Comparison of ENCODE assay signal across 12 mouse cellular contexts in genomic region chr4:148046450-148047031, GRCm38 (mm10). TPM values are rescaled to one million over a fixed set of nuclear protein-coding genes. Genes with fewer than 3 reads are reported as not detected.
DNase-seq lines count a peak whose midpoint lies in the region; ATAC-seq and TF ChIP-seq lines count a peak whose summit lies in the region.
"Had no signal": no experiment of that assay in that cellular context is flagged by ENCODE, and none has a peak within 500 bp of the region (broad histone marks: within the 10 kb centered on the region; RNA-seq: fewer than 3 reads in every experiment).

No protein-coding gene starts in this region.

- peak overlapping the region; percentile 51 for H3K4me2 ChIP-seq in heart, embryonic 13.5 days
- H3K4me2 ChIP-seq in midbrain, embryonic 13.5 days (replicated peaks), result 0 out of 2 replicates have a peak overlapping the region, but pooled peaks have one; percentile 15
- no peak overlapping the region for H3K4me2 ChIP-seq in midbrain, embryonic 14.5 days (ENCODE audit: low read length)
- H3K4me2 ChIP-seq in liver, embryonic 12.5 days, result peak overlapping the region; percentile 52

- H3K27ac ChIP-seq in heart, embryonic 13.5 days (replicated peaks), result peak overlapping the region; percentile 44
- H3K27ac ChIP-seq in midbrain, embryonic 13.5 days, result peak overlapping the region; percentile 11; the same call in 1 of the 2 replicates
- H3K27ac ChIP-seq in midbrain, embryonic 14.5 days (replicated peaks; ENCODE audit: low read depth, low read length), result no peak overlapping the region
- peak overlapping the region; percentile 85 for H3K27ac ChIP-seq in liver, embryonic 12.5 days
- no peak overlapping the region for H3K27ac ChIP-seq in gastrocnemius, adult 2 months

- DNase-seq in heart, postnatal 10 days, result no peak
- DNase-seq in midbrain, embryonic 14.5 days, result no peak
- no peak for DNase-seq in thymus, postnatal 10 days (ENCODE audit: low spot score in 2 of 2)
- no peak for DNase-seq in natural killer cell, adult 2 months (ENCODE audit: low spot score in 2 of 2)
- DNase-seq in gastrocnemius, adult 2 months, result no peak
- DNase-seq: heart, postnatal 14 days; lung, adult 2 months had no signal

- 39% methylated on average over 4 of the region's 4 CpGs for WGBS in heart, embryonic 13.5 days
- 43% methylated on average over 4 of the region's 4 CpGs for WGBS in midbrain, embryonic 13.5 days
- 45% methylated on average over 4 of the region's 4 CpGs for WGBS in midbrain, embryonic 14.5 days
- 14% methylated on average over 4 of the region's 4 CpGs for WGBS in liver, embryonic 12.5 days (ENCODE audit: insufficient replicate concordance)

- no peaks in the 10 kb centered on the region for H3K9me3 ChIP-seq in heart, embryonic 13.5 days
- no peaks in the 10 kb centered on the region for H3K9me3 ChIP-seq in midbrain, embryonic 13.5 days
- no peaks in the 10 kb centered on the region for H3K9me3 ChIP-seq in midbrain, embryonic 14.5 days (ENCODE audit: control insufficient read depth, low read length)
- H3K9me3 ChIP-seq in liver, embryonic 12.5 days (replicated peaks), result no peaks in the 10 kb centered on the region

- H3K27me3 ChIP-seq in heart, embryonic 13.5 days (replicated peaks), result no peaks in the 10 kb centered on the region
- no peaks in the 10 kb centered on the region for H3K27me3 ChIP-seq in midbrain, embryonic 13.5 days
- no peaks in the 10 kb centered on the region for H3K27me3 ChIP-seq in midbrain, embryonic 14.5 days (ENCODE audit: control insufficient read depth, insufficient read depth, low read length)
- H3K27me3 ChIP-seq in liver, embryonic 12.5 days (replicated peaks), result no peaks in the 10 kb centered on the region

- peak overlapping the region; percentile 2; the same call in 1 of the 2 replicates for H3K9ac ChIP-seq in heart, embryonic 13.5 days
- peak overlapping the region; percentile 32; the same call in 1 of the 2 replicates for H3K9ac ChIP-seq in midbrain, embryonic 13.5 days (replicated peaks)
- no peak overlapping the region for H3K9ac ChIP-seq in midbrain, embryonic 14.5 days (replicated peaks; ENCODE audit: low read length)
- H3K9ac ChIP-seq in liver, embryonic 12.5 days, result peak overlapping the region; percentile 48; the same call in 1 of the 2 replicates

- intact Hi-C loops in heart, postnatal 10 days (cut with DNase I), result no loop called here
- intact Hi-C loops in gastrocnemius, adult 2 months (cut with DNase I), result no loop called here

- H3K4me3 ChIP-seq in heart, embryonic 13.5 days, result peak overlapping the region; percentile 30
- no peak overlapping the region for H3K4me3 ChIP-seq in midbrain, embryonic 13.5 days (replicated peaks)
- H3K4me3 ChIP-seq in midbrain, embryonic 14.5 days (replicated peaks; ENCODE audit: low read depth, low read length), result no peak overlapping the region
- H3K4me3 ChIP-seq in liver, embryonic 12.5 days, result peak overlapping the region; percentile 16
- no peak overlapping the region for H3K4me3 ChIP-seq in gastrocnemius, adult 2 months

- no peak for TF ChIP-seq CTCF in gastrocnemius, adult 2 months (IDR thresholded peaks at IDR 0.05)

- no peak for ATAC-seq in heart, embryonic 13.5 days (ENCODE audit: extremely low read depth, insufficient number of reproducible peaks, low FRiP score, low TSS enrichment)
- peak; percentile 41 for ATAC-seq in midbrain, embryonic 13.5 days
- no peak for ATAC-seq in midbrain, embryonic 14.5 days (ENCODE audit: low FRiP score, low TSS enrichment)
- peak; percentile 94 for ATAC-seq in liver, embryonic 12.5 days

- H3K4me1 ChIP-seq in heart, embryonic 13.5 days, result peaks cover 36% of the 10 kb centered on the region
- peaks cover 48% of the 10 kb centered on the region for H3K4me1 ChIP-seq in midbrain, embryonic 13.5 days (replicated peaks)
- peaks cover 21% of the 10 kb centered on the region for H3K4me1 ChIP-seq in midbrain, embryonic 14.5 days (ENCODE audit: control insufficient read depth, insufficient read depth, low read length)
- peaks cover 85% of the 10 kb centered on the region for H3K4me1 ChIP-seq in liver, embryonic 12.5 days

- peaks cover 74% of the 10 kb centered on the region for H3K36me3 ChIP-seq in heart, embryonic 13.5 days
- H3K36me3 ChIP-seq in midbrain, embryonic 13.5 days, result peaks cover 70% of the 10 kb centered on the region
- H3K36me3 ChIP-seq in midbrain, embryonic 14.5 days (ENCODE audit: control insufficient read depth, insufficient read depth, low read length), result peaks cover 64% of the 10 kb centered on the region
- peaks cover 71% of the 10 kb centered on the region for H3K36me3 ChIP-seq in liver, embryonic 12.5 days

RNA-seq across cellular contexts. Expression of gene Mthfr, which starts 7.7 kb away (rescaled TPM):
- polyA plus RNA-seq in heart, embryonic 13.5 days (2015; fragmentation: Nextera tagmentation; extraction: Ambion mirVana), result 11.4 and 11.7 TPM in 2 replicates
- 10 to 100 TPM; 15.2 to 16.5 TPM for total RNA-seq in heart, postnatal 10 days (2021)
- polyA plus RNA-seq in midbrain, embryonic 13.5 days (2015; fragmentation: Nextera tagmentation; extraction: Ambion mirVana), result 26.6 and 28.4 TPM in 2 replicates
- 16.9 and 25.4 TPM in 2 replicates for polyA plus RNA-seq in midbrain, embryonic 14.5 days (2014; fragmentation: Nextera tagmentation; extraction: Ambion mirVana)
- polyA plus RNA-seq in liver, embryonic 12.5 days (2016; fragmentation: Nextera tagmentation; extraction: Ambion mirVana), result 14.0 and 14.7 TPM in 2 replicates
- 10 to 100 TPM in 1 of 2 experiments, 1 to 10 TPM in 1; 6.9 to 14.2 TPM for total RNA-seq in gastrocnemius, adult 2 months (2021)

RNA-seq across cellular contexts. Expression of gene Clcn6, which starts 7.9 kb away (rescaled TPM):
- 5.8 and 6.5 TPM in 2 replicates for polyA plus RNA-seq in heart, embryonic 13.5 days (2015; fragmentation: Nextera tagmentation; extraction: Ambion mirVana)
- 10 to 100 TPM; 11.0 to 14.6 TPM for total RNA-seq in heart, postnatal 10 days (2021)
- polyA plus RNA-seq in midbrain, embryonic 13.5 days (2015; fragmentation: Nextera tagmentation; extraction: Ambion mirVana), result 33.9 and 35.3 TPM in 2 replicates
- 26.4 and 26.9 TPM in 2 replicates for polyA plus RNA-seq in midbrain, embryonic 14.5 days (2014; fragmentation: Nextera tagmentation; extraction: Ambion mirVana)
- polyA plus RNA-seq in liver, embryonic 12.5 days (2016; fragmentation: Nextera tagmentation; extraction: Ambion mirVana), result 2.1 and 2.4 TPM in 2 replicates
- total RNA-seq in gastrocnemius, adult 2 months (2021), result 1 to 10 TPM; 4.7 to 5.0 TPM

RNA-seq across cellular contexts. Expression of gene Agtrap, which starts 41.3 kb away (rescaled TPM):
- 15.4 and 17.6 TPM in 2 replicates for polyA plus RNA-seq in heart, embryonic 13.5 days (2015; fragmentation: Nextera tagmentation; extraction: Ambion mirVana)
- total RNA-seq in heart, postnatal 10 days (2021), result 10 to 100 TPM; 33.6 to 37.0 TPM
- 5.4 and 7.9 TPM in 2 replicates for polyA plus RNA-seq in midbrain, embryonic 13.5 days (2015; fragmentation: Nextera tagmentation; extraction: Ambion mirVana)
- 3.7 and 6.3 TPM in 2 replicates for polyA plus RNA-seq in midbrain, embryonic 14.5 days (2014; fragmentation: Nextera tagmentation; extraction: Ambion mirVana)
- 12.3 and 12.5 TPM in 2 replicates for polyA plus RNA-seq in liver, embryonic 12.5 days (2016; fragmentation: Nextera tagmentation; extraction: Ambion mirVana)
- total RNA-seq in gastrocnemius, adult 2 months (2021), result 10 to 100 TPM in 1 of 2 experiments, 1 to 10 TPM in 1; 9.8 to 12.6 TPM

RNA-seq across cellular contexts. Expression of gene Nppa, which starts 46.0 kb away (rescaled TPM):
- polyA plus RNA-seq in heart, embryonic 13.5 days (2015; fragmentation: Nextera tagmentation; extraction: Ambion mirVana), result 4,587 and 5,670 TPM in 2 replicates
- total RNA-seq in heart, postnatal 10 days (2021), result 1,000 to 10,000 TPM in 1 of 2 experiments, 100 to 1,000 TPM in 1; 613 to 1,804 TPM
- polyA plus RNA-seq in midbrain, embryonic 13.5 days (2015; fragmentation: Nextera tagmentation; extraction: Ambion mirVana), result 2.5 and 3.4 TPM in 2 replicates
- 2.9 and 4.1 TPM in 2 replicates for polyA plus RNA-seq in midbrain, embryonic 14.5 days (2014; fragmentation: Nextera tagmentation; extraction: Ambion mirVana)
- 1.3 and 2.0 TPM in 2 replicates for polyA plus RNA-seq in liver, embryonic 12.5 days (2016; fragmentation: Nextera tagmentation; extraction: Ambion mirVana)
- total RNA-seq in gastrocnemius, adult 2 months (2021), result not detected
- polyA plus RNA-seq: embryonic facial prominence, embryonic 14.5 days; testis, adult 2 months had no signal

Comparison
In these comparisons a context has a peak if more than half of its experiments do, and no peak if none do; other contexts are left out.
1. ATAC-seq: peak in midbrain, embryonic 13.5 days (single experiment) and liver, embryonic 12.5 days (single experiment); none in heart, embryonic 13.5 days (single experiment) and midbrain, embryonic 14.5 days (single experiment).
2. H3K27ac ChIP-seq: peak in heart, embryonic 13.5 days (single experiment), midbrain, embryonic 13.5 days (single experiment) and liver, embryonic 12.5 days (single experiment); none in midbrain, embryonic 14.5 days (single experiment) and gastrocnemius, adult 2 months (single experiment).
3. H3K4me3 ChIP-seq: peak in heart, embryonic 13.5 days (single experiment) and liver, embryonic 12.5 days (single experiment); none in midbrain, embryonic 13.5 days (single experiment), midbrain, embryonic 14.5 days (single experiment) and gastrocnemius, adult 2 months (single experiment).